Mouse (Mus musculus) gastrocnemius, adult 2 months (tissue): ENCODE measurements around the gene Hspe1. TPM values are rescaled to one million over a fixed set of nuclear protein-coding genes. Genes with fewer than 3 reads are reported as not detected.
"Not testable (repeated sequence)": the region's sequence is repeated elsewhere in the genome, so short reads cannot be mapped to it uniquely, and the experiment has no call there.

Experiments
- DNase-seq: peaks from one replicate; pipeline ENCODE4 v3.0.0; 2022
- H3K27ac ChIP-seq: fragments of 200-600 bp; 2 replicates; pipeline ENCODE4 v1.8.1; 2022; ENCODE audit warnings: mild to moderate bottlenecking
- H3K4me3 ChIP-seq: fragments of 200-600 bp; 2 replicates; pipeline ENCODE4 v1.8.1; 2022; ENCODE audit warnings: mild to moderate bottlenecking, moderate library complexity
- CTCF ChIP-seq: fragments of 200-600 bp; IDR thresholded peaks from 2 replicates; pipeline ENCODE4 v1.8.1; 2022; ENCODE audit warnings: antibody characterized with exemption, mild to moderate bottlenecking, moderate library complexity
- intact Hi-C: fragments of 180-260 bp; cut with DNase I; formaldehyde crosslinking; loops from one replicate; pipeline ENCODE4 v1.15.1; 2025
- long read RNA-seq, 2 experiments: library from polyadenylated mRNA; stranded (forward); transcript quantifications; one replicate each; pipeline ENCODE4 v2.0.0; 2021
- total RNA-seq, 2 experiments: library from RNA; stranded (reverse); gene quantifications; 2 replicates each; pipeline ENCODE4 v1.2.3; 2021

The Hspe1 gene
- total RNA-seq = 100 to 1,000 TPM in 1 of 2 experiments, 10 to 100 TPM in 1; 77.1 to 120 TPM
- long read RNA-seq, experiment 1, transcript Hspe1-201 (4 exons, 774 nt) = major isoform, 99 of 101 reads
- long read RNA-seq, experiment 1, partial matches to known transcripts = 2 of 101 reads
- long read RNA-seq, experiment 1, other reads (novel, unspliced or antisense) = 0 of 101 reads
- long read RNA-seq, experiment 2, transcript Hspe1-201 (4 exons, 774 nt) = major isoform, 118 of 120 reads
- long read RNA-seq, experiment 2, partial matches to known transcripts = 1 of 120 reads
- long read RNA-seq, experiment 2, other reads (novel, unspliced or antisense) = 1 of 120 reads

DNA sequence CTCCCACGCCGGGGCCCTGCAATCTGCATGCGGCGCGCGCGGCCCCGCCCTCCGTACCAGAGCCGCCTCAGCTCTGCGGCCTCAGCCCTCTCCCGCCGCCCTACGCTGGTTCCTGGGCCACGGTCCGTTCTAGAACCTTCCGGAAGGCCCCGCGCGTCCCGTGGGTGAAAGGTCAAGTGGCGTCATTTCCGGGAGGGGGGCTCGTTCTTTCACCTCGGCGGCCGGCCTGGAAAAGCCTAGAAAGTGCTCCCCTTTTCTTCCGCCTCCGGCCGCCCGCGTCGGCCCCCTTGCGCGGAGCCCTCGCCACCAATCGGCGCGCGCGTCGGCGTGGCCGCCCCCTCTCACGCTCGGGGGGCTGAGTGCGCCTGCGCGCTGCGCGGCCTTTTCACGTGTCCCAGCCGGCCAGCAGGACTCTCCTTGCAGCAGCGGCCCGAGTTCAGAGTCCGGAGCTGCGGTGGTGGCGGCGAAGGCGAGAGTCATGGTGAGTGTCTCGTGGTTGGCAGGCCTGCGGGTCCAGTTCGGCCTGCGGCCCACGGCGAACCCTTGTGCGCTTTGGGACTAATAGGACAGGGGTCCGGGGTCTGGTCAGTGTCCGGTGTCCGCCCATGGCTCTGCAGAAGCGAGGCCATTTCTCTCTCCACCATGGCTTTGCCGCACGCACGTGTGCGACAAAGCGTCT lies at the start of gene Hspe1, which contains the start of gene Hspd1:
Gene Hspe1 (plus strand): TSS at position 201 of the 679 bp plus-strand sequence.
Gene Hspd1 (minus strand): TSS at position 312 of the 679 bp plus-strand sequence.
- peak; percentile 99 for DNase-seq
- intact Hi-C loops = loop anchor here (1.0 to 2.0 kb wide), 3 partner anchors 35 to 61 kb away; partner anchors contain the start of genes Coq10b, Mob4 and Sf3b1
- H3K27ac ChIP-seq = peak within 1 kb of the TSS; percentile 99
- no peak for TF ChIP-seq CTCF
- peak within 1 kb of the TSS; percentile 92 for H3K4me3 ChIP-seq

- DNase-seq = no peak
- TF ChIP-seq CTCF = no peak
- H3K4me3 ChIP-seq = no peak overlapping the region
- intact Hi-C loops = no loop called here
- H3K27ac ChIP-seq = no peak overlapping the region
Observed at GRCm38 (mm10) chr1:55039944-55040343, 48.0 kb upstream of the Hspe1 start.

DNA sequence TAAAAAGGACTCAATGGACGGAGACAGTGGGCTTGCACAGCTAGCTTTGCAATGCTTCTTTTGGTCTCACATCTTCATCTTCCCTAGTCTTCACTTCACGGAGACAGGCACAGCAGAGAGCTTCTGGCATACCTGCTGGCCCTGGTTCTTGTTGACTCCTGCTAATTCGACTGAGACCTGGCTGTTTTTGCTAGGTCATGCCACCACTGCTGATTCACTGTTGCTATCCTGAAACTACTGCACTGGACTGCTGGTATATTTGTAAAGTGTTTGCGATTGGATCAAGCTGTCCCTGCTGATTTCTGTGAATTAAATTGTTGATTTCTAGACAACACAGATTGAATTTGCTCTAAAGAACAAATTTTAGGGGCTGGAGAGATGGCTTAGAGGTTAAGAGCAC lies 46.2 kb upstream of the Hspe1 start:
- Histone ChIP-seq H3K27ac (no peak overlapping the region), H3K4me3 (no peak overlapping the region)
- intact Hi-C loops = no loop called here
- DNase-seq = no peak
- TF ChIP-seq CTCF = no peak

- intact Hi-C loops = no loop called here
- TF ChIP-seq CTCF = peak; percentile 7; the same call in 1 of the 2 replicates
- Histone ChIP-seq H3K27ac (no peak overlapping the region), H3K4me3 (no peak overlapping the region)
- no peak for DNase-seq
Observed at GRCm38 (mm10) chr1:55042246-55042645, 45.7 kb upstream of the Hspe1 start.

- no peak overlapping the region for H3K4me3 ChIP-seq
- TF ChIP-seq CTCF = no peak
- intact Hi-C loops = no loop called here
Observed at GRCm38 (mm10) chr1:55043164-55043563, 44.8 kb upstream of the Hspe1 start.

DNA sequence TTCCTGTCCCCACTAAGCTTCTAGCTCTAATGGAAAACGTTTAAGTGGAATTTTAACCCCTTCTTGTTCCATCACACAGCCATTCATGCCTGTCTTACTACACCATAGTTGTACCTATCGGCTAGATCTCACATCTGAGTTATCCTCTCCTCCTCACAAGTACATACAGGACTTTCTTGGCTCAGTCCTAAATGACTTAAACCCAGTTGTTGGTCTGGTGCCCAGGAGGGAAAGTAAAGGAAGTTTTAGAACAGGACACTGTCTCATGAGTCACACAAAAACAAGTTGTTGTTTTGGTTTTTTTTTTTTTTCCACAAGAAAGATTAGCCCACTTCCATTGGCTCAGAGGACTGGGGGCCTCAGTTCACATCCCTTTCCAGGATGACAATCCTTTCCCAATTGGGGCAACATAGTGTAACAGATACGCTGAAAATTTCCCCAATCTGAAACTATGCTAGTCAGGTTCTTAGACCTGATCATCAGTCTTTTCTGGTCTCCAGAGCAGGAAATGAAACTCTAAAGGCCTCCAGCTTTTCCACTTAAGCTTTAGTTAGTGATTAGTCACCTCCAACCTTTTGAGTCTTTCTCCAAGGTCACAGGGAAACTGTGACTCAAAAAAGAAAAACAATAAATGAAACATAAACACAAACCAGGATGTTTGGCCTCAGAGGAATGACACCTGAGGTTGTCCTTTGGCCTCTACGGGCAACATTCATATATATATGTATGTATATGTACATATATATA lies 38.9 kb upstream of the Hspe1 start:
- DNase-seq = no peak
- TF ChIP-seq CTCF = no peak
- H3K4me3 ChIP-seq = no peak overlapping the region
- intact Hi-C loops = no loop called here
- no peak overlapping the region for H3K27ac ChIP-seq

More at GRCm38 (mm10) chr1:55043164-55043563, 44.8 kb upstream of the Hspe1 start:
- no peak overlapping the region for H3K27ac ChIP-seq
- DNase-seq = no peak

GRCm38 (mm10) chr1:55051671-55052070 lies 36.3 kb upstream of the Hspe1 start:
- no peak for TF ChIP-seq CTCF
- Histone ChIP-seq H3K4me3 (peak overlapping the region; percentile 85), H3K27ac (peak overlapping the region; percentile 100)
- DNase-seq = no peak
- intact Hi-C loops = loop anchor here (2.0 to 5.0 kb wide), 3 partner anchors 25 to 35 kb away; partner anchors contain the start of gene Sf3b1

- intact Hi-C loops = loop anchor here (2.0 to 5.0 kb wide), 3 partner anchors 26 to 35 kb away; partner anchors contain the start of gene Sf3b1
- DNase-seq = peak; percentile 99
- Histone ChIP-seq H3K4me3 (peak within 1 kb of the TSS; percentile 85), H3K27ac (peak within 1 kb of the TSS; percentile 100)
- peak; percentile 0; the same call in 1 of the 2 replicates for TF ChIP-seq CTCF
Observed at GRCm38 (mm10) chr1:55052355-55052953, 35.5 kb upstream of the Hspe1 start, which contains the start of gene Coq10b. Gene Coq10b (plus strand): TSS chr1:55052770.

DNA sequence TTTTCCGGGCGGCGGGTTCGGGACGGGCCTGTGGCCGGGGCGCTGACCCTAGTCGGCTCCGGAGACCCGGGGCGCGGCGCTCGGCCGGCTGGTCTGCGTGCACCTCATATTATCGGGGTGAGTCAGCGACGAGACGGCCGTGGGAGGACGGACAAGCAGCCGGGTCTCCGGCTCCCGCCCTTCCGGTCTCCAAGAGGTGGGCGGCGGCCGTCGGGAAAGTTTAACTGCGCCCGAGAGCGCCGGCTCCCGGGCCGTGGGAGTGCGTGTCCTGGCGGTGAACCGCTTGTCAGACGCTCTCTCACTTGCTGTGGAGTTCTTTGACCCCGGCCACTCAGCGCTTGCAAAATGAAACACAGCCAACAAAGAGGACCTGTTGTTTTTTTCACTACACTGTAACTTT lies 34.9 kb upstream of the Hspe1 start:
- H3K27ac ChIP-seq = peak overlapping the region; percentile 100
- intact Hi-C loops = loop anchor here (2.0 to 5.0 kb wide), 3 partner anchors 26 to 36 kb away; partner anchors contain the start of gene Sf3b1
- DNase-seq = peak; percentile 87
- peak; percentile 35 for TF ChIP-seq CTCF
- H3K4me3 ChIP-seq = peak overlapping the region; percentile 85

DNA sequence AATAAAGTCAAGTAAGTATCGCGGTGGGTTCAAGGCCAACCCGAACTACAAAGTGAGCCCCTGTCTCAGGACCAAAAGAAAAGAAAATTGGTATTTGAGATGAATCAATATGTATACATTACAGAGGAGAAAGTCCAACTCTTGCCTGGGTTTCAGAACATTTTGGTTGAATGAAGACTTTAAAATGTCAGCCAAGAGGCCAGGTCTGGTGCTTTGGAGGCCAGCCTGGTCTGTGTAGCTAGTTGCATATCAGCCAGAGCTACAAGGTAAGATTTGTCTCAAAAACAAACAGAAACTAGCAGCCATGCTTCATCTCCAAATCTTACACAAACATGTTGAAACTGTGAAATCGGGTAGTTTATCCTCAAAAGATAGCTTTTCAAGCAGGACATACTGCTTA lies 34.3 kb upstream of the Hspe1 start:
- DNase-seq = no peak
- H3K27ac ChIP-seq = peak overlapping the region; percentile 100
- no peak for TF ChIP-seq CTCF
- peak overlapping the region; percentile 85 for H3K4me3 ChIP-seq
- intact Hi-C loops = loop anchor here (2.0 to 5.0 kb wide), 3 partner anchors 27 to 36 kb away; partner anchors contain the start of gene Sf3b1

- H3K27ac ChIP-seq = peak overlapping the region; percentile 100
- H3K4me3 ChIP-seq = no peak overlapping the region
- intact Hi-C loops = no loop called here
- no peak for TF ChIP-seq CTCF
- no peak for DNase-seq
Observed at GRCm38 (mm10) chr1:55055322-55056115, 32.4 kb upstream of the Hspe1 start.

DNA sequence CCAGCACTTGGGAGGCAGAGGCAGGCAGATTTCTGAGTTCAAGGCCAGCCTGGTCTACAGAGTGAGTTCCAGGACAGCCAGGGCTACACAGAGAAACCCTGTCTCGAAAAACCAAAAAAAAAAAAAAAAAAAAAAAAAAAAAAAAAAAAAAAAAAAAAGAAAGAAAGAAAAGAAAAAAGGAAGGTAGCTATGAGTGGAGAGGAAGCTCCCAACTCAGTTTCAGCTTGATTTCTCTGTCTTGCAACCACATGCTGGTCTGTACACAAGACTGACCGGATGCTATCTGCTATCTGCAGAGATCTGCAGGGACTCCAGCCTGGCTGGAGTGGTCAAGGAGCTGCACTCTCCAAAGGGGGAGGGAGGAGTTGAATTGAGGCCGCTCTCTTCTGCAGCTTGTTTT lies 29.5 kb upstream of the Hspe1 start:
- H3K4me3 ChIP-seq, intact Hi-C loops, H3K27ac ChIP-seq, DNase-seq: not testable (repeated sequence)
